Mouse (Mus musculus) thymus, adult 2 months (tissue): ENCODE measurements around the gene Zfp786.

Experiments
- CTCF ChIP-seq: fragments of 200-500 bp; IDR thresholded peaks from 2 replicates; pipeline ENCODE4 v1.5.1; 2012; ENCODE audit warnings: mild to moderate bottlenecking, control low read depth, low read length, moderate library complexity, borderline replicate concordance; ENCODE audit not compliant: control insufficient read depth, poor library complexity, insufficient read depth; ENCODE audit errors: extremely low read depth
- POLR2A ChIP-seq: fragments of 200-500 bp; IDR thresholded peaks from 2 replicates; pipeline ENCODE4 v1.6.1; 2012; ENCODE audit warnings: mild to moderate bottlenecking, low read length, control low read depth, moderate library complexity; ENCODE audit not compliant: control insufficient read depth, poor library complexity, insufficient read depth; ENCODE audit errors: extremely low read depth

GRCm38 (mm10) chr6:47819626-47820325 is 10.9 kb downstream of the Zfp786 start:
- TF ChIP-seq CTCF (no peak), POLR2A (no peak)
